ENCODE assay signal across 8 mouse cellular contexts in the genomic region with DNA sequence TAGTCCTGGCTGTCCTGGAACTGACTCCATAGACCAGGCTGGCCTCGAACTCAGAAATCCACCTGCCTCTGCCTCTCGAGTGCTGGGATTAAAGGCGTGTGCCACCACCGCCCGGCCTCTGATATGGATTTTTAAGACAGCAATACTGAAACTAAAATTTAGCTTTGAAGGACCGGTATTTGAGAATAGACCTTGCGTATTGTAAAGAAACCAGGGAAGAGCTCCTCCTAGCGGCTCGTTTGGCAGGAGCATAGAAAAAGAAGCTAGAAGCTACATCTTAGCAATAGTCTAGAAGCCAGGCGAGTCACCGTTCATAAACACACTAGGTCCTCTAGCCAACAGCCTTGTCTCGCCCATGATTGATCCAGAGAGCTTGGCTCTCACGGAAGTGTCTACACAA. TPM values are rescaled to one million over a fixed set of nuclear protein-coding genes. Genes with fewer than 3 reads are reported as not detected.
DNase-seq lines count a peak whose midpoint lies in the region; ATAC-seq and TF ChIP-seq lines count a peak whose summit lies in the region.

No protein-coding gene starts in this region.

- TF ChIP-seq CTCF in bone marrow macrophage, adult 2 months (IDR thresholded peaks at IDR 0.05; ENCODE audit: low read depth, low read length), result peak; percentile 35; the same call in 1 of the 2 replicates
- peak; percentile 38; the same call in 1 of the 2 replicates for TF ChIP-seq CTCF in kidney, adult 2 months (conservative IDR thresholded peaks at IDR 0.05; ENCODE audit: insufficient read depth, insufficient read length, low read depth, low read length)

- no peak overlapping the region for H3K4me2 ChIP-seq in forebrain, embryonic 15.5 days (replicated peaks)
- peak overlapping the region; percentile 47 for H3K4me2 ChIP-seq in liver, embryonic 15.5 days

- TF ChIP-seq POLR2A in bone marrow macrophage, adult 2 months (IDR thresholded peaks at IDR 0.05; ENCODE audit: borderline replicate concordance, low read depth, low read length), result no peak
- TF ChIP-seq POLR2A in kidney, adult 2 months (IDR thresholded peaks at IDR 0.05; ENCODE audit: low read depth, low read length), result no peak

- H3K27ac ChIP-seq in bone marrow macrophage, adult 2 months (ENCODE audit: insufficient read depth, low read depth, low read length), result no peak overlapping the region
- 0 out of 2 replicates have a peak overlapping the region, but pooled peaks have one; percentile 16 for H3K27ac ChIP-seq in forebrain, embryonic 15.5 days (replicated peaks)
- no peak overlapping the region for H3K27ac ChIP-seq in kidney, adult 2 months (ENCODE audit: insufficient read depth, low read depth, low read length)
- no peak overlapping the region for H3K27ac ChIP-seq in liver, embryonic 15.5 days (replicated peaks)

- H3K4me3 ChIP-seq in bone marrow macrophage, adult 2 months (ENCODE audit: insufficient read depth, low read length), result peak overlapping the region; percentile 16; the same call in 1 of the 2 replicates
- no peak overlapping the region for H3K4me3 ChIP-seq in forebrain, embryonic 15.5 days
- no peak overlapping the region for H3K4me3 ChIP-seq in kidney, adult 2 months (ENCODE audit: insufficient read depth, low read depth, low read length)
- H3K4me3 ChIP-seq in liver, embryonic 15.5 days (replicated peaks), result peak overlapping the region; percentile 17; the same call in 1 of the 2 replicates

- ATAC-seq in forebrain, embryonic 15.5 days (replicated peaks), result no peak
- no peak for ATAC-seq in liver, embryonic 15.5 days (ENCODE audit: insufficient read depth)

- H3K4me1 ChIP-seq in bone marrow macrophage, adult 2 months (ENCODE audit: control insufficient read depth, insufficient read depth, low read length), result peaks cover 6% of the 10 kb centered on the region; the same call in 1 of the 2 replicates
- peaks cover 24% of the 10 kb centered on the region for H3K4me1 ChIP-seq in forebrain, embryonic 15.5 days
- peaks cover 15% of the 10 kb centered on the region for H3K4me1 ChIP-seq in kidney, adult 2 months (ENCODE audit: control insufficient read depth, insufficient read depth, low read length)
- peaks cover 19% of the 10 kb centered on the region for H3K4me1 ChIP-seq in liver, embryonic 15.5 days (replicated peaks)

- DNase-seq in urinary bladder, adult 18-20 months (ENCODE audit: low spot score in 2 of 2), result peak; percentile 48 to 50
- no peak for DNase-seq in urinary bladder, postnatal 10 days (ENCODE audit: low spot score)
- DNase-seq in kidney, adult 2 months, result peak; percentile 79
- peak; percentile 80 for DNase-seq in retina, embryonic 14.5 days (ENCODE audit: low spot score)
- peak; percentile 47 for DNase-seq in yolk sac, embryonic 10.5 days (ENCODE audit: low spot score)

- H3K9me3 ChIP-seq in forebrain, embryonic 15.5 days, result no peaks in the 10 kb centered on the region
- H3K9me3 ChIP-seq in liver, embryonic 15.5 days (replicated peaks), result no peaks in the 10 kb centered on the region

- 41% methylated on average over 13 of the region's 13 CpGs for WGBS in forebrain, embryonic 15.5 days
- WGBS in kidney, adult 2 months, result 30% methylated on average over 13 of the region's 13 CpGs
- WGBS in liver, embryonic 15.5 days (ENCODE audit: insufficient replicate concordance), result 19% methylated on average over 13 of the region's 13 CpGs

- H3K36me3 ChIP-seq in forebrain, embryonic 15.5 days, result peaks cover 14% of the 10 kb centered on the region
- H3K36me3 ChIP-seq in kidney, adult 2 months (ENCODE audit: control insufficient read depth, insufficient read depth, low read length), result peaks cover 2% of the 10 kb centered on the region
- peaks cover 11% of the 10 kb centered on the region for H3K36me3 ChIP-seq in liver, embryonic 15.5 days (replicated peaks)

- H3K9ac ChIP-seq in forebrain, embryonic 15.5 days (replicated peaks), result no peak overlapping the region
- no peak overlapping the region for H3K9ac ChIP-seq in liver, embryonic 15.5 days

- H3K27me3 ChIP-seq in forebrain, embryonic 15.5 days, result no peaks in the 10 kb centered on the region
- H3K27me3 ChIP-seq in kidney, adult 2 months (replicated peaks; ENCODE audit: control insufficient read depth, insufficient read depth, low read length), result no peaks in the 10 kb centered on the region
- H3K27me3 ChIP-seq in liver, embryonic 15.5 days, result no peaks in the 10 kb centered on the region

RNA-seq across cellular contexts. Expression of gene Bsn, which starts 12.8 kb away (rescaled TPM):
- 2.5 and 3.0 TPM in 2 replicates for polyA plus RNA-seq in bone marrow macrophage, adult 2 months (2012; ENCODE audit: insufficient read depth, insufficient read length, missing spikeins)
- 7.3 and 7.9 TPM in 2 replicates for polyA plus RNA-seq in forebrain, embryonic 15.5 days (2015; fragmentation: Nextera tagmentation; extraction: Ambion mirVana)
- 0.15 and 0.17 TPM in 2 replicates for polyA plus RNA-seq in kidney, adult 2 months (2012; rRNA removed)
- polyA plus RNA-seq in liver, embryonic 15.5 days (2015; fragmentation: Nextera tagmentation; extraction: Ambion mirVana), result 1.4 TPM in 2 replicates

Comparison
In these comparisons a context has a peak if more than half of its experiments do, and no peak if none do; other contexts are left out.
1. H3K4me3 ChIP-seq: peak in bone marrow macrophage, adult 2 months (single experiment) and liver, embryonic 15.5 days (single experiment); none in forebrain, embryonic 15.5 days (single experiment) and kidney, adult 2 months (single experiment).